In the genomic region with DNA sequence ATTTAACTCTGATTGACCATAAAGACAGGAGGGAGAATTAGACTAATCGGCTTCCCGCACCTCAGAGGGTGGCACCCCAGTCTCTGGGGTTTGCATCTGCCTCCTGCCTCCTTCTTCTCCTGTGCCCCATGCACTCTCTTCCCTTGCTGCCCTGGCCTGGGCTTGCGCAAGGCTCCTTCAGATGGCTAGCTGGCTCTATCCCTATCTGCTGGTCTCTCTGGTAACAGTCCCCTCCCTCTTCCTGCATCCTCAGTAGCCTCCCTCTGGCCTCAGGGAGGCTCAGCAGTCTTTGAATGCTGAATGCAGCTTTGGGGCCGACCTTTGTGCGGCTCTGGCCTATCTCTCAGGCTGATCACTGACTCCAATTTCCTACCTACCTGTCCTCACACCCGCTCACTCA, we compare ENCODE assay signal across 12 mouse cellular contexts. TPM values are rescaled to one million over a fixed set of nuclear protein-coding genes. Genes with fewer than 3 reads are reported as not detected.
DNase-seq lines count a peak whose midpoint lies in the region; ATAC-seq and TF ChIP-seq lines count a peak whose summit lies in the region.
"Had no signal": no experiment of that assay in that cellular context is flagged by ENCODE, and none has a peak within 500 bp of the region (broad histone marks: within the 10 kb centered on the region; RNA-seq: fewer than 3 reads in every experiment).

No protein-coding gene starts in this region.

- no peak overlapping the region for H3K27ac ChIP-seq in stomach, embryonic 14.5 days (ENCODE audit: low read length)
- no peak overlapping the region for H3K27ac ChIP-seq in stomach, postnatal 0 days (replicated peaks)
- H3K27ac ChIP-seq in intestine, embryonic 16.5 days (ENCODE audit: low read length), result no peak overlapping the region
- H3K27ac ChIP-seq in kidney, embryonic 16.5 days (ENCODE audit: low read length), result no peak overlapping the region
- H3K27ac ChIP-seq: hindbrain, embryonic 15.5 days; liver, embryonic 14.5 days had no signal

- no peak overlapping the region for H3K9ac ChIP-seq in stomach, embryonic 14.5 days (replicated peaks; ENCODE audit: low read depth, low read length)
- no peak overlapping the region for H3K9ac ChIP-seq in stomach, postnatal 0 days (ENCODE audit: low read length)
- H3K9ac ChIP-seq in intestine, embryonic 16.5 days (ENCODE audit: low read depth, low read length), result no peak overlapping the region
- no peak overlapping the region for H3K9ac ChIP-seq in kidney, embryonic 16.5 days (replicated peaks; ENCODE audit: low read length)
- H3K9ac ChIP-seq: hindbrain, embryonic 15.5 days; liver, embryonic 14.5 days had no signal

- H3K4me3 ChIP-seq in stomach, embryonic 14.5 days (ENCODE audit: low read depth, low read length), result no peak overlapping the region
- no peak overlapping the region for H3K4me3 ChIP-seq in stomach, postnatal 0 days (ENCODE audit: low read depth, low read length)
- H3K4me3 ChIP-seq in intestine, embryonic 16.5 days (ENCODE audit: low read length), result no peak overlapping the region
- no peak overlapping the region for H3K4me3 ChIP-seq in kidney, embryonic 16.5 days (ENCODE audit: low read length)
- H3K4me3 ChIP-seq: hindbrain, embryonic 15.5 days had no signal

- 77% methylated on average over 6 of the region's 6 CpGs for WGBS in stomach, embryonic 14.5 days
- 75% methylated on average over 6 of the region's 6 CpGs for WGBS in stomach, postnatal 0 days
- WGBS in intestine, embryonic 16.5 days, result 67% methylated on average over 6 of the region's 6 CpGs
- 70% methylated on average over 6 of the region's 6 CpGs for WGBS in kidney, embryonic 16.5 days

- no peak overlapping the region for H3K4me2 ChIP-seq in stomach, embryonic 14.5 days (replicated peaks; ENCODE audit: low read depth, low read length)
- no peak overlapping the region for H3K4me2 ChIP-seq in stomach, postnatal 0 days (replicated peaks; ENCODE audit: low read depth)
- H3K4me2 ChIP-seq in intestine, embryonic 16.5 days (ENCODE audit: low read depth, low read length), result no peak overlapping the region
- H3K4me2 ChIP-seq in kidney, embryonic 16.5 days (replicated peaks; ENCODE audit: low read depth, low read length), result no peak overlapping the region
- H3K4me2 ChIP-seq: hindbrain, embryonic 15.5 days had no signal

- no peak for TF ChIP-seq CTCF in stomach, postnatal 0 days (IDR thresholded peaks at IDR 0.05; ENCODE audit: low read depth)

- no peak for DNase-seq in stomach, postnatal 0 days (ENCODE audit: low spot score)
- peak; percentile 11 for DNase-seq in retina, postnatal 1 day
- no peak for DNase-seq in urinary bladder, adult 2 months (ENCODE audit: low spot score)
- DNase-seq in right cerebral cortex, postnatal 14 days, result no peak
- DNase-seq: cerebellum, postnatal 36 days; right cerebral cortex, adult 18-20 months had no signal

- peak; percentile 46; the same call in 1 of the 2 replicates for ATAC-seq in stomach, embryonic 14.5 days (ENCODE audit: insufficient number of reproducible peaks, insufficient read depth, low FRiP score, low read depth)
- ATAC-seq in stomach, postnatal 0 days (ENCODE audit: low FRiP score, low TSS enrichment), result no peak
- ATAC-seq in granulocyte monocyte progenitor cell, adult 5-6 weeks (replicated peaks; ENCODE audit: poor library complexity, severe bottlenecking), result peak; percentile 80
- peak; percentile 56; the same call in 1 of the 2 replicates for ATAC-seq in intestine, embryonic 16.5 days
- no peak for ATAC-seq in kidney, embryonic 16.5 days (ENCODE audit: low FRiP score, low TSS enrichment)

- no peaks in the 10 kb centered on the region for H3K27me3 ChIP-seq in stomach, embryonic 14.5 days (ENCODE audit: control insufficient read depth, insufficient read depth, low read length)
- no peaks in the 10 kb centered on the region for H3K27me3 ChIP-seq in stomach, postnatal 0 days (ENCODE audit: control insufficient read depth, insufficient read depth, low read length)
- no peaks in the 10 kb centered on the region for H3K27me3 ChIP-seq in intestine, embryonic 16.5 days (replicated peaks; ENCODE audit: control insufficient read depth, insufficient read depth, low read length)
- no peaks in the 10 kb centered on the region for H3K27me3 ChIP-seq in kidney, embryonic 16.5 days (ENCODE audit: insufficient read depth, low read length)
- H3K27me3 ChIP-seq: hindbrain, embryonic 15.5 days had no signal

- no peak for TF ChIP-seq EP300 in stomach, postnatal 0 days (optimal IDR thresholded peaks at IDR 0.05)

- H3K9me3 ChIP-seq in stomach, embryonic 14.5 days (ENCODE audit: control insufficient read depth, low read depth, low read length), result no peaks in the 10 kb centered on the region
- H3K9me3 ChIP-seq in stomach, postnatal 0 days (ENCODE audit: control insufficient read depth, low read length), result no peaks in the 10 kb centered on the region
- H3K9me3 ChIP-seq in intestine, embryonic 16.5 days (ENCODE audit: control insufficient read depth, low read length), result no peaks in the 10 kb centered on the region
- H3K9me3 ChIP-seq in kidney, embryonic 16.5 days (ENCODE audit: low read length), result no peaks in the 10 kb centered on the region
- H3K9me3 ChIP-seq: hindbrain, embryonic 15.5 days had no signal

- peaks cover 14% of the 10 kb centered on the region; the same call in 1 of the 2 replicates for H3K36me3 ChIP-seq in stomach, embryonic 14.5 days (ENCODE audit: control insufficient read depth, insufficient read depth, low read length)
- H3K36me3 ChIP-seq in stomach, postnatal 0 days (ENCODE audit: control insufficient read depth, insufficient read depth, low read length), result no peaks in the 10 kb centered on the region; the same call in 1 of the 2 replicates
- 0 out of 2 replicates have a peak, but pooled peaks cover 4% of the 10 kb centered on the region for H3K36me3 ChIP-seq in intestine, embryonic 16.5 days (ENCODE audit: control insufficient read depth, insufficient read depth, low read length)
- peaks cover 17% of the 10 kb centered on the region for H3K36me3 ChIP-seq in kidney, embryonic 16.5 days (ENCODE audit: insufficient read depth, low read length)

- 0 out of 2 replicates have a peak, but pooled peaks cover 3% of the 10 kb centered on the region for H3K4me1 ChIP-seq in stomach, embryonic 14.5 days (ENCODE audit: control insufficient read depth, insufficient read depth, low read length)
- no peaks in the 10 kb centered on the region for H3K4me1 ChIP-seq in stomach, postnatal 0 days (replicated peaks; ENCODE audit: control insufficient read depth, insufficient read depth)
- peaks cover 7% of the 10 kb centered on the region; the same call in 1 of the 2 replicates for H3K4me1 ChIP-seq in intestine, embryonic 16.5 days (ENCODE audit: control insufficient read depth, insufficient read depth, low read length)
- 0 out of 2 replicates have a peak, but pooled peaks cover 4% of the 10 kb centered on the region for H3K4me1 ChIP-seq in kidney, embryonic 16.5 days (ENCODE audit: insufficient read depth, low read length)
- H3K4me1 ChIP-seq: hindbrain, embryonic 15.5 days had no signal

RNA-seq across cellular contexts. Expression of a gene that starts 30.7 kb away (rescaled TPM):
- 56.5 and 58.4 TPM in 2 replicates for polyA plus RNA-seq in stomach, embryonic 14.5 days (2014; fragmentation: Nextera tagmentation; extraction: Ambion mirVana)
- 35.8 and 36.0 TPM in 2 replicates for polyA plus RNA-seq in stomach, postnatal 0 days (2015; fragmentation: Nextera tagmentation; extraction: Ambion mirVana)
- total RNA-seq in granulocyte monocyte progenitor cell, adult 5-6 weeks (2014; fragmentation: Nextera tagmentation), result 47.8 and 51.7 TPM in 2 replicates
- total RNA-seq in granulocyte monocyte progenitor cell, adult 5-6 weeks (2017), result 48.6 and 82.4 TPM in 2 replicates
- polyA plus RNA-seq in intestine, embryonic 16.5 days (2015; fragmentation: Nextera tagmentation; extraction: Ambion mirVana), result 58.7 and 66.8 TPM in 2 replicates
- polyA plus RNA-seq in kidney, embryonic 16.5 days (2015; fragmentation: Nextera tagmentation; extraction: Ambion mirVana), result 64.9 and 68.7 TPM in 2 replicates
- polyA plus RNA-seq in urinary bladder, adult 2 months (2012; rRNA removed), result 12.5 and 15.5 TPM in 2 replicates

RNA-seq across cellular contexts. Expression of a gene that starts 37.2 kb away (rescaled TPM):
- 82.0 and 84.9 TPM in 2 replicates for polyA plus RNA-seq in stomach, embryonic 14.5 days (2014; fragmentation: Nextera tagmentation; extraction: Ambion mirVana)
- 38.5 and 42.1 TPM in 2 replicates for polyA plus RNA-seq in stomach, postnatal 0 days (2015; fragmentation: Nextera tagmentation; extraction: Ambion mirVana)
- total RNA-seq in granulocyte monocyte progenitor cell, adult 5-6 weeks (2014; fragmentation: Nextera tagmentation), result 14.0 and 16.5 TPM in 2 replicates
- 16.9 and 22.8 TPM in 2 replicates for total RNA-seq in granulocyte monocyte progenitor cell, adult 5-6 weeks (2017)
- 66.1 and 75.7 TPM in 2 replicates for polyA plus RNA-seq in intestine, embryonic 16.5 days (2015; fragmentation: Nextera tagmentation; extraction: Ambion mirVana)
- polyA plus RNA-seq in kidney, embryonic 16.5 days (2015; fragmentation: Nextera tagmentation; extraction: Ambion mirVana), result 114 and 123 TPM in 2 replicates
- 32.1 and 33.7 TPM in 2 replicates for polyA plus RNA-seq in urinary bladder, adult 2 months (2012; rRNA removed)

Comparison
In these comparisons a context has a peak if more than half of its experiments do, and no peak if none do; other contexts are left out.
1. ATAC-seq: peak in stomach, embryonic 14.5 days (single experiment), granulocyte monocyte progenitor cell, adult 5-6 weeks (single experiment) and intestine, embryonic 16.5 days (single experiment); none in stomach, postnatal 0 days (single experiment) and kidney, embryonic 16.5 days (single experiment).